Mouse (Mus musculus): ENCODE results near the gene Csnk1g1.

The Csnk1g1 gene

GRCm38 (mm10) chr9:65995603-65996376 is 87.1 kb downstream of the Csnk1g1 start:
- no peak for DNase-seq (ENCODE audit: low spot score in 2 of 2)

- DNase-seq (ENCODE audit: low spot score in 2 of 2), result no peak
These were observed 90.2 kb downstream of the Csnk1g1 start for GRCm38 (mm10) chr9:65998965-65999364.

- DNase-seq (ENCODE audit: low spot score in 2 of 2), result peak; percentile 23 to 47
These were observed 95.7 kb downstream of the Csnk1g1 start for GRCm38 (mm10) chr9:66004380-66004779.

- DNase-seq (ENCODE audit: low spot score in 2 of 2), result peak; percentile 34 to 54
These were observed 99.0 kb downstream of the Csnk1g1 start for GRCm38 (mm10) chr9:66007603-66008202.

GRCm38 (mm10) chr9:66020601-66021000 is 111.9 kb downstream of the Csnk1g1 start:
- no peak for DNase-seq (ENCODE audit: low spot score in 2 of 2)

GRCm38 (mm10) chr9:66038082-66038481 is 129.4 kb downstream of the Csnk1g1 start:
- peak; percentile 52 to 65 for DNase-seq (ENCODE audit: low spot score in 2 of 2)

GRCm38 (mm10) chr9:66038581-66038980 is 129.9 kb downstream of the Csnk1g1 start:
- DNase-seq (ENCODE audit: low spot score in 2 of 2), result no peak

GRCm38 (mm10) chr9:66039290-66039689 is 130.6 kb downstream of the Csnk1g1 start:
- peak; percentile 50 to 51 for DNase-seq (ENCODE audit: low spot score in 2 of 2)

- DNase-seq (ENCODE audit: low spot score in 2 of 2), result peak in 1 of 2 experiments; percentile 58
These were observed 132.1 kb downstream of the Csnk1g1 start for GRCm38 (mm10) chr9:66040801-66041200.

- no peak for DNase-seq (ENCODE audit: low spot score in 2 of 2)
These were observed 133.6 kb downstream of the Csnk1g1 start for GRCm38 (mm10) chr9:66042331-66042730.

- DNase-seq (ENCODE audit: low spot score in 2 of 2), result no peak
These were observed 134.5 kb downstream of the Csnk1g1 start for GRCm38 (mm10) chr9:66043241-66043640.

GRCm38 (mm10) chr9:66049931-66050601 is 141.3 kb downstream of the Csnk1g1 start:
- no peak for DNase-seq (ENCODE audit: low spot score in 2 of 2)

GRCm38 (mm10) chr9:66051493-66051892 is 142.8 kb downstream of the Csnk1g1 start:
- DNase-seq (ENCODE audit: low spot score in 2 of 2), result no peak

GRCm38 (mm10) chr9:66052731-66053130 is 144.0 kb downstream of the Csnk1g1 start:
- DNase-seq (ENCODE audit: low spot score in 2 of 2), result no peak

- DNase-seq (ENCODE audit: low spot score in 2 of 2), result no peak
These were observed 144.9 kb downstream of the Csnk1g1 start for GRCm38 (mm10) chr9:66053620-66054019.

GRCm38 (mm10) chr9:66059583-66060307 is 151.0 kb downstream of the Csnk1g1 start, which contains the start of gene Ppib:
Gene Ppib, plus strand, starts transcription at chr9:66060222.
- peak; percentile 98 for DNase-seq (ENCODE audit: low spot score in 2 of 2)

- no peak for DNase-seq (ENCODE audit: low spot score in 2 of 2)
These were observed 151.6 kb downstream of the Csnk1g1 start for GRCm38 (mm10) chr9:66060308-66060647.

- no peak for DNase-seq (ENCODE audit: low spot score in 2 of 2)
These were observed 152.3 kb downstream of the Csnk1g1 start for GRCm38 (mm10) chr9:66060986-66061385.

- no peak for DNase-seq (ENCODE audit: low spot score in 2 of 2)
These were observed 152.9 kb downstream of the Csnk1g1 start for GRCm38 (mm10) chr9:66061656-66062055.

GRCm38 (mm10) chr9:66063446-66063845 is 154.7 kb downstream of the Csnk1g1 start:
- DNase-seq (ENCODE audit: low spot score in 2 of 2), result no peak

- DNase-seq (ENCODE audit: low spot score in 2 of 2), result no peak
These were observed 155.6 kb downstream of the Csnk1g1 start for GRCm38 (mm10) chr9:66064316-66064715.

GRCm38 (mm10) chr9:66066791-66067190 is 158.1 kb downstream of the Csnk1g1 start:
- no peak for DNase-seq (ENCODE audit: low spot score in 2 of 2)
